Mouse (Mus musculus) megakaryocyte progenitor cell, adult 5-6 weeks (primary cell): Measurements from ENCODE around the gene 2010111I01Rik. TPM values are rescaled to one million over a fixed set of nuclear protein-coding genes. Genes with fewer than 3 reads are reported as not detected.
"Not testable (repeated sequence)": the region's sequence is repeated elsewhere in the genome, so short reads cannot be mapped to it uniquely, and the experiment has no call there.

Source experiments
- ATAC-seq: replicated peaks from 2 replicates; pipeline ENCODE4 v1.8.0; 2016; ENCODE audit warnings: mild to moderate bottlenecking, moderate TSS enrichment, inconsistent platforms; ENCODE audit not compliant: poor library complexity
- total RNA-seq, 2 experiments: library from RNA; stranded (forward) in 1 of 2; stranded (reverse) in 1 of 2; fragments of 157-497, 149-512 nt in 1 of 2; fragments of 200-1000 nt in 1 of 2; gene quantifications; 2 replicates each; pipeline versions ENCODE4 v1.2.3 to v1.2.4; 2015 to 2017

The 2010111I01Rik gene
- total RNA-seq, 2 experiments from 2014 or later = 53.7 to 90.2 TPM

DNA sequence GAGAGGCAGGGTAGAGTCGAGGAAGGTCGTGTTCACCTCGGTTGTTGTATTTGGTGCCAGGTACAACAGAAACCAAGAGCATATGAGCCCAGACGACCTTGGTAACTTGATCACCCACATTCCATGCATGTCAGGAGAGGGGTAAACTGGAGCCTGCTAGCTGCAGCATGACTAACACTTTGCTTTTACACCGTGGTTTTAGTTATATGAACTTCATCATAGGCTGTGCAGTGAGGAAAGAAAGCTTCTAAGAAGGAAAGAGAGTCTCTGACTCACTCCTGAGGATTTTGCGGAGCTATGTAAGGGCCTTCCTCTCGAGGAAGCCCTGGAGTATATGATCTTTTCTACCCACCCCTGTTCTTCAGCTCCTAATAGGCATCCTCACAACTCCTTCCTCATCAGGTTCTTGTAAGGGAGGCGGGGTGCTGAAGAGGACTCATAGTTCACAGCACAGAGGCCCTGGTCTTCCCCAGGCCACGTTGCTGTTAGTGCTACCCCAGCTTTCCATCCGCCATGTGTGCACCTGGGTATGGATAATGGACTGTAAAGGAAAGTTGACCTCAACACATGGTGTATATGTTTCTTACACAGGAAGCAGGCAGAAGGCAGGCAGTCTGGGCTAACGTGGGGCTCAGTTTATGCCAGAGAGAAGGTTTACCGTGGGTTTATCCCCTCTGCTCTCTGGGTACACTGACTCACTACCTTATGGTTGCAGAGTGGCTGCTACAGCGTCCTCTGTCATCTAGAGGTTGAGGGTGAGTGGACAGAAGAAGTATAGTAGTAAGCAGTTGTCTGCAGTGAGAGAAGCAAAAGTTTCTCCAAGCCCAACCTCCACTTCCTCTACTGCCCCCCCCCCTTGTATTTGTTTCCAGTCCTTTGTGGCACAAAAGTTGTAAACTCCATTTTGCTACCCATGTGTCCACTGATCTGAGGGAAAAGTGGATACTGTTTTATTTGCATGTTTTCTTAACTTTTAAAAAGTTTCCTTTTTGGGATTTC is 222.8 kb downstream of the 2010111I01Rik start:
- no peak for ATAC-seq

DNA sequence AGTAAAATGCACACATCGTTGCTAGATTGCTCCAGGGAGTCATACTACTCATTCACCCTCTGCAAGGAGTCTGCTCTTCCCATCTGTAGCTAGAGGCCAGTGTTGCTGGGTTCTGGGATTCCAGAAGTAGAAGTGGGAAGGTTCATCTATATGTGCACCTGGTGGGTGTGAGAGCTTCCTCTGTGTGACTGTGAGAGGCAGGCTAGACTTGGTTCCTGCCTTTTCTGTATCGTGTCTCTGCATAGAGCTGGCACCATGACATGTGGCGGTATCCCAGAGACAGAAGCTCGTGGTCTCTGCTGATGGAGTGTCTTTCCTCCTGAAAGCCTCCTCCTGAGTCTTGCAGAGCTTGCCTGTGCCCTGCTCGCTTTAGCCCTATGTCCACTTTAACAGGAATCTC is 223.6 kb downstream of the 2010111I01Rik start:
- no peak for ATAC-seq

DNA sequence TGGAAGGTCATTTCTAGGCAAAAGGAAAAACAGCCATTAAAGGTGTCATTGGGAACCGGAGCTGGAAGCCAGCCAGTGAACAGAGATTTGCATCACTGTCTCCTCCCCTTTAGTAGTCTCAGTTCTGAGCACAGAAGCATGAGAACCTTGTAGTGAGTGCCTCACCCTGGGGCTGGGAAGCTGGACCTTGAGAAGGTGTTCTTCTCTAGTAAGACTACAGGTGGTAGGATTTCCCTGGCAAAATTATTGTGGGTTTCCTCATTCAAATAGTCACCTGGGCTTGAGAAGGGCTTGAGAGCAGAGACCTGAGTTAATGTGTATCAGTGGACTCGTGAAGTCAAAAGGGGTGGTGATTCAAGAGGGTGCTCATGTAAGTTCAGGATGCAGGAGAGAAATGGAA is 224.1 kb downstream of the 2010111I01Rik start:
- no peak for ATAC-seq

DNA sequence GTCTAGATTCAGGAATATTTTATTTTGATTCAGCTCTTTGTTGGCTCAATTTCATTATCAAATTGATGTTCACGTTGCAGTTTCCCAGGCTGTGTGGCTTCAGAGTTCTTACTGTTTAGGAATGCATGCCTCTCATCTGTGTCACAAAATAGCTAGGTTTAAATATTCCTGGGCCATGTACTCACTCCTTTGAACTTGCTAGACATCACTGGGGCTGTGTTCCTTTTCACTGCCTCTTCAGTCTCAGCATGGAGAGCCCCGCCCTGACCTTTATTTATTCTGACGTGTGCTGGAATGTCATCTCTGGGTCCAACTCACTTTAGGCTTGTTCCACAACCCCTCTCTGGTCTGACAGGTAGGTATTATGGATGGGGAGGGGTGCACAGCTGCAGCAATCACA is 228.7 kb downstream of the 2010111I01Rik start:
- no peak for ATAC-seq

DNA sequence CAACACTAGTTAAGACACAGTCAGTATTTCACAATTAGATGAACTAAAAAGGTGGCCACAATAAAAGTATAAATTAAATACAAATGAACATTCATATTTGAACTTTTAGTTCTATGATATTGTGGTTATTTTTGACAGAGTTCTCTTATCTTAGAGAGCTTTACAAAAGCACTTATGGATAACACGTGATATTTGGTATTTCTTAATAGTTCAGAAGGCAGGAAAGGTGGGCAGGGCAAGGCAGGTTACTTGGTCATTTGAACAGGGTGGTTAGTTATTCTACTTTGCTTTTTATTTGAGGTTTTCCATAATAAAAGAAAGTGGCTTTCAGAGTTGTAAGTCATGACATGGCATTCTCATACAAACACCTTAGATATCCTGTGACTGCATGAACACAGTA is 233.3 kb downstream of the 2010111I01Rik start:
- ATAC-seq = no peak

DNA sequence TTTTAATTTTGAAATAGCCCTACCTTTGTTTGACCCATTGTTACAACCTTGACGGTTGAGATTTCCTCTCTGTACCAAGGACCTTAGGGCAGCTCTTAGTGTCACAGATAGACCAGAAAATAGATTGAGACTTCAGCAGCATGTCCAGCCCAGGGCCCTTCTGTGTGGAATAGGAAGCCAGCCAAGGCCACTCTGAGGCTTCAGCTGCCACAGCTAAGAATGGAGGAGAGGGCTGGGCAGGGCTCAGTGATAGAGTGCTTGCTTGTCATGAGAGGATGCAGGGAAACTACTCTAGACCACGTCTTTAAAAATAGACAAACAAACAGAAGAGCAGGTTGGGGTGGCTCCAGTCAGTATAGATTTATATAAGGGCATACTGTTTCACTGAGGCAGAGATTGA is 234.9 kb downstream of the 2010111I01Rik start:
- ATAC-seq = no peak

DNA sequence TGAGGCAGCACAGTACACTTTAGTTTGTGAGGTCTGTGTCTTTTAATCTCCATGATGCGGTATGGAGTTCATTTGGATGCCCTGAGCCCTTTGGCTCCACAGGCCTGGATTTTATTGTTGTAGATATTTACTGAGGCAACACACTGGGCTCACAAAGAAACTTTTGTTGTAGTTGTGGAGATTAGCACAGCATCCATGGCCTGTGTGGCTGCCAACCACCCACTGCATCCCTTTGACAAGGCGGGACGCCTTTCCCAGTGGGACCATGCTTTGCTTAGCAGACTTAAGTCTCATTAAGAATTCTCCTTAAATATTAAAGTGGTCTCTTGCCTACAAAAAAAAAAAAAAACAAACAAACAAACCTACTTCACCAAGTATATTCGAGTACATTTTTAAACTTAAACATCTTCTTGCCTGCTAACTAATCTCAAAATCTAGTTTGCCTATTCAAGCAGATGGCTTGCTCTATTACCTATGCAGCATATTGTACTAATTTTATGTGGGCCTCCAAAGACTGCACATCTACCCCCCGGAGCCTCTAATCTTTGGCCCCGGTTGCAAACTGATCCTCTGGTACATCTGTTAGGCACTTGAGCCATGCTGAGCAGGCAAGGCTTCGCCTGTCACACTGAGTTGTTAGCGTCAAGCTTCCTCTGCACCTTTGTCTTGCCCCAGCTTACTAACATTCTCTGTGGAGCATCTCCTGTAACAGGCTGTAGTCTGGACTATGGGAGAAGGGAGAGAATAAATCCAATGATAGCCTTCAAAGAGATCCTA is 239.0 kb downstream of the 2010111I01Rik start:
- ATAC-seq = no peak

DNA sequence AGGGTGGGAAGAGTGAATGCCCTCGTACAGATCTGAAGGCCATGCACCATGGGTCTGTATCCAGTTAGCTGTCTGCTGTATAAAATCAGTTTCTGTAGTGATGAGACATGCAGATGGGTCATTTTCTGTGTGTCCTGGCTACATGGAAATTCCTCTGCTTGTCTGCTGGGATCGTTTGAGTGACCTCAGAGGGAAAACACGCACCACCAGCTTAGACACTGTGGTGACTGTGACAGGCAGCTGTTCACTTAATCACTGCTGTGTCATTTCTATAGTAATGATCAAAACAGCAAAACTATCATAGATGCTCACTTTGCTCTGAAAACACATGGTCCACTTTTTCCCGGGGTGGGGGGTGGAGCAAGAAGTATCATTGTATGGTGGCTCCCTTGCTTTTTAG is 241.1 kb downstream of the 2010111I01Rik start:
- ATAC-seq = no peak

DNA sequence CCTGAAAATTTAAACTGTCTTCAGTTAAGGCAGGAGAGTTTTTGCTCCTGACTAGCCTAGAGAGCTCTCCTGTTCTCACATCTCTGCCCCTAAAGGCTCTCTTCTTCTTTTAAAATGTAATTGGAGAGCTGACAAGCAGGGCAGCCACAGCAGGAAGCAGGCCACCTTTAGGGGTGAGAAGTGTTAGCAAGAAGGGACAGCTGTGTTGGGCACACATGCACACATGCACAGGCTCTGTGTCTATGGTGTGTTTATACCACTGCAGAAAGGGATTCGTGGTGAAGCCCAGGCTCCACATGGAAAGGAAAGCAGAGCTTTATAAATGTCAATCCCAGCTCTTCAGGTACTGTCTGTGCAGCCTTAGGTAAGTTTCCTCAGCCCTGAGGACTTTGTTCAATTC is 241.7 kb downstream of the 2010111I01Rik start:
- no peak for ATAC-seq

DNA sequence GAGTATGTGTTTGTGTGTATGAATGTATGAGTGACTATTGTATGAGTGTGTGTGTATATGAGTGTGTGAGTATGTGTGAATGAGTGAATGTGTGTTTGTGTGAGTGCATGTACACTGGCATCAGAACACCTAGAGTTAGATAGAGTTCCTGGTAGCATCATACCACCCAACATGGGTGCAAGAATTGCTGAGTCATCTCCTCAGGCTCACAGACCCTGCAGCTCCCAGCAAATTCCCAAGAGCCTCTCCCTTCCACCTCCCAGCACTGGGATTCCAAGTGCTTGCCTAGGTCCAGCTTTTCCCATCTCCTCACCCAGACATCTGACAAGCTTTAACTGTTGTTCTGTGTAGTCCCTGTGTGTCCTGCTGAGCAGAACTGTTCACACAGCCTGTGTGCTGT is 251.8 kb downstream of the 2010111I01Rik start:
- ATAC-seq = no peak

DNA sequence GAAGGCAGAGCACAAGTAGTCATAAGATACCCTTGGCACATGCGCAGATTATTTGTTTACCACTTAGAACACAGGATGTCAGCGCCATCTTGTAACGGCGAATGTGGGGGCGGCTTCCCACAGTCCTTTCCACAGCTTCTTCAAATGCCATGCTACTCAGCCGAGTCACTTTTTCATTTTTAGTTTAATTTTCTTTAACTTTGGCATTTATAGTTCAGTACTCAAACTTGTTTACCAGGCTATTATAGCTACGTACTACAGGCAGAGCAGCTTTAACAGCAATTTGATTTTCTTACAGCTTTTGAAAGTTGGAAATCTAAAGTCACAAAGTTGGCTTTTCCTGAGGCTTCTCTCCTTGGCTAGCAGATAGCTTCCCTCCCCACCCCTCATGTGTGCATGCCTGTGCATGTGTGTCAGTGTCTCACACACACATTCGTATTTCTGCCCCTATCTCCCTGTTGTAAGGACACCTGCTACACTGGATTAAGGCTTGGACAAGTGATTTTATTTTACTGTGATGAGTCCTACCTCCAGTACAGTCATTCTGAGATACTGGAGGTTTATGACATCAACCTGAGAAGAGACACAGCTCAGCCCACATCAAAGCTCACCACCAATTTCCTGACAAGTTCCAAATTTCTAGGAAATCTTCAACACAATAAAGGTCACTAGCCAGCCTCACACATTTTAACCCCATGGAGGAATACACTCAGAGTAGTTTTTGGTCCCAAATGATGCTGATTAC is 258.5 kb downstream of the 2010111I01Rik start:
- ATAC-seq = no peak

DNA sequence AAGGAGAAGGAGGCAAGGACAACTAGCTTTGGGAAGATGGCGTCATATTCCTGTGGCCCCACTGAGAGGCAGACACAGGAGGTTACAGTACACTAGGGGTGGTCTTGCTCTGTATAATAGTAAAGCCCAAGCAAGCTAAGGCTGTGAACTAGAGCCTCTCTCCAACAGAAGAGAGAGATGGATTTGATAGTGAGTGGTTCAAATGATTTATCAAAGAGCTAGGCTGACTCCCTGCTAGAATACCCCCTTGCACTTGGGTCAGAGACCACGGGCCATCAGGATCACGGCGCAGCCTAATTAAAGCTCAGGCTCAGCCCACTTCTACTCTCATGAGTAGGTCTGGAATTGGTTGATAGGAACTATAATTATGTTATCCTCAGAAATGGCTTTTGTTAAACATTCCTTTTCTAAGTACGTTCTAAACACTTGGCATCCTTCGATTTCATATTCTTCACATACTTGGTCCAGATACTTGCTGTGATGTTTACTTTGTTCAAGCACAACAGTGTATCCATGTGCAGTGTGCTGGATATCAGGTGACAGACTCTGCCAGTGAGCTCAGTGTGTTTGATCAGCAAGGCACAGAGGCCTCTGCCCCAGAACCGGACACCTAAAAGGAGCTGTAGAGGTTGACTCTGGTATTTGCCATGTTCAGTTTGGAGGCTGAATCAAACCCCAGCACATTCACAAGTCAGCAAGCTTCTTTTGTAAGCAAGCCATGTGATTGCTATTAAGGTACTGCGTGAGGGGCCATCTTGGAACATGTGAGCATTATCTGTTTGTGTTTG is 261.3 kb downstream of the 2010111I01Rik start:
- no peak for ATAC-seq

DNA sequence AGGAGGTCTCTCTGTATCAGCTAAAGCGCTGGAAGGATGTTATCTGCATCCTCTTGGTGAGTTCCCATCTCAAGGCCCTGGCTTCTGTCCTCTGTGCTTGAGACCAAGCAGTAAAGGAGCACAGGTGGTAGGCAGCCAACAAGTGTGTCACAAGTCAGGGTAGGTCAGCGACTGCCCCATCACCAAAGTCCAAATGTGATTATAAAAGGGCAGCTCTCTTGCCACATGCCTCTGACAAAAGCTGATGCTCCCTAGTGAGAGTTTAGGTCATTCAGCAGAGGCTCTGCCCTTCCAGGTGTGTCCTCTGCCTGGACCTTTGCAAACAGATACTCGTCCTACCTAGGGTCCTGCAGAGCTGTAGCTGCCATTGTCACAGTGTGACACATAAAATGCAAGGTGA is 263.1 kb downstream of the 2010111I01Rik start:
- ATAC-seq = no peak

DNA sequence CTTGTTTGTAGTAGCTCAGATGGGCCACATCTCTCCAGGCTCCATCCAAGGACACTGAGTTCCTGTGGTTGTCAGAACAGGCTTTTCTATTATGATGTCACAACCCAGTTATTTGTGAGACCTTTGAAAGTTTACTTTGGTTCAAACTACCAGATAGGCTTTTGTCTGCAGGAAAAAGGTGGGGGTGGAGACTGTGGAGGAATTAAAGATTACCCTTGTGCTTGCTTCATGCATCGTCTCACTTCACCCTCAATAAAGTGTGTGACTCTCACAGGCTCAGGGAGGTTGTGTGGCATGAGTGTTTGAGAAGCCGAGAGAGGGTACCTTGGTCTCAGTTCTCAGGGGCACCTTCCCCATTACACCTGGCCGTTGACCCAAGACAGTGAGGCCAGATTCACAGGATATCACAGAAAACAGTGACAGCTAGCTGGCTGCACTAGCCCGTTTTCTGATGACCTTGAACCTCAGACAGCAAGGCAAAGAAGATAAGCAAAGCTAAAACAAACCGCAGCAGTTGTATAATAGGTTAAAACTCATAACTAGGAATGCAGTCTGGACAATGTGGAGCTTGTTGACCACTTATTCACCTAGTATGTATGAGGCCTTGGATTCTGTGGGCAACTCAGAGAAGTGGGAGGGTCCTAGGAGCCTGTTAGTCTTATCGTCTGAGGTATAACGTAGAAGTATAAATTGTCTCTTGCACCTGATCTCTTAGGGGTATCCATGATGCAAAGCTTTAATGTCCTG is 266.4 kb downstream of the 2010111I01Rik start:
- no peak for ATAC-seq

DNA sequence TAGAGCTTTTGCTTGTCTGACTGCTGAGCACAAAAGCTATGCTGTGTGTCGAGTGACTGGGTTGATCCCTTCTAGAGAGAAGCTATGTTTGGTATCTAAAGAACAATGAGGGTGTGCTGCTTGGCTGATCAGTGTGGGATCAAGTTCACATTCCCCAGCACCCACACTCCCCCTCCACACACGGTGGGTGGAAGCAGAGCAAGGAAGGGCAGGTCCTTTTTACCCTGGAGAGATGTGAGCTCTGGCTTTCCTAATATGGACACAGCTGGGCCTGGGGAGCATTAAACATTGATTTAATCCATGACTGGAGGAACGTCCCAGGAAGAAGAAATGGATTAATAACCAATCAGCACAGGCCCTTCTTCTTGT is 267.0 kb downstream of the 2010111I01Rik start:
- no peak for ATAC-seq

DNA sequence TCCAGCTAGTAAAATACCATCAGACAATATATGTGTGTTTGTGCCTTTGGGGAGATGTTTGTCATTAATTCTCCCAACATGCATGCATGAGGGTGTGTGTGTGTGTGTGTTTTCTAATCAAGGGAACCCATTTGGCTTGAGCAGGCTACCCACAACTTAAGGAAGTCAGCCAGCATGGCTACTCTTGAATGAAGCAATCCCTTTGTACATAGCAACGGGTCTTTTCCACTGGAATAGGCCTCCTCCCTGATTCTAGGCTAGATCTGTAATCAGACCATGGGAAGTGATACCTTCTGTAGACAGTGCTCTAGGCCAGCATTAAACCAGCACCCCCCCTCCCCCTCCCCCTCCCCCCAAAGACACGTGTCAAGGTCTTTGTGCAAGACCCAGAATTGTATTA is 267.9 kb downstream of the 2010111I01Rik start:
- peak; percentile 51 for ATAC-seq

DNA sequence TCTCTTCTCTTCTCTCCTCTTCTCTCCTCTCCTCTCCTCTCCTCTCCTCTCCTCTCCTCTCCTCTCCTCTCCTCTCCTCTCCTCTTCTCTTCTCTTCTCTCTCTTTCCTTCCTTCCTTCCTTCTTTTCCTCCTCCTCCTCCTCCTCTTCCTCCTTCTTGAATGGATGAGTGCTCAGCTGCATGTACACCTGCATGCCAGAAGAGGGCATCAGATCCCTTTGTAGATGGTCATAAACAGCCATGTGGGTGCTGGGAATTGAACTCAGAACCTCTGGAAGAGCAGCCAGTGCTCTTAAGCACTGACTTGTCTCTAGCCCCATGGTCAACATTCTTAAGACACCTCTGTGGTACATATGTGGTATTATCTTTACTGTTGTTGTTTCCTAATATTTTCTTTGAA is 269.8 kb downstream of the 2010111I01Rik start:
- not testable (repeated sequence) for ATAC-seq

DNA sequence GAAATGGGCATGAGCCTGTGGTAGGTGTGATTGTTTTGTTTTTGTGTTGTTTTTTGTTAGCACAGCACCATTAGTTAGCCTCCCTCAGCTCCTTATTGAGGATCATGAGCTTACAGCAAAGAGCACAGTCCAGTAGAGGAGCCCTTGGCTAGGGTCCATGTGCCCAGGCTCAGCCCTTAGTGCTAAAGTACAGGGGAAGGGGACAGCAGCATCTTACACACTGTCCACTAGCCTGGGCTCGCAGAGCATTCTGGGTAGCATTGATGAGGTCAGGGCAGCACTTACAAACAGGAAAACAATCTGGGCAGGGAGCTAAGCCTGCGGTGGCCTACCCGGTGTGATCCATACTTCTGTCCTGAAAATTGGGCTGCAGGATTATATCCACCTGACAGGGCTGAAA is 270.9 kb downstream of the 2010111I01Rik start:
- ATAC-seq = no peak

DNA sequence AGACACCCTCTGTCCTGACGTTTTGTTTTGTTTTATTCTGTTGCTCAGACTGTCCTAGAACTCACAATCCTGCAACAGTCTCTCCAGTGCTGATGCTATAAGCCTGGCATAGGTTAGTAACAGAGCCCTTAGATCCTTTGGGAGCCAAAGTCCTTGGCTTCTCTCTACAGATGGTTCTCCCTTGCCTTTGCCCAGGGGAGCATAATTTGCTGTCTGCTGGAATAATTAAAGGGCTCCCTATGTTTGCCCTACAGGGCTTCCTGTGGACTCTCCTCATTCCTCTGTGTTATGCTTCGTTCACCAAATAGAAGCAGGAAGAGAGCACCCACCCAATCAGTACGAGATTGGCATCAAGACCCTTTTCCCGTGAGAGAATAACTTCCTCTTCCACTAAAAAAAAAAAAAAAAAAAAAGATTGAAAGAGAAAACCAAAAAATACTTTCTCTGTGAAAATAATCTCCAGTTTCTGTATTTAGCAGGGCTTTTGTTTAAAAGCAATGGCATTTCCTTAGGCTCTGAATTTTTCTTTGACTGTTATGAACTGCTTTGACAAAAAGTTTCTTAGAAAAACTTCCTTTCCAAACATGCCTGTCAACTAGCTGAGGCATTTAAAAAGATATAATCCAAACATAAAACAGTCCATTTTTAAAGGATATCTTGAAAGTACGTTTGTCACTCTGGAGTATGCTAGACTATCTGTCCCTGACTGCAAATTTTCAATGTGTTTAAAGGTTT is 271.6 kb downstream of the 2010111I01Rik start:
- no peak for ATAC-seq
